In genomic region chr8:87452815-87453214, GRCm38 (mm10) we compare ENCODE assay signal across 16 mouse cellular contexts. TPM values are rescaled to one million over a fixed set of nuclear protein-coding genes. Genes with fewer than 3 reads are reported as not detected.
"Had no signal": no experiment of that assay in that cellular context is flagged by ENCODE, and none has a peak within 500 bp of the region (broad histone marks: within the 10 kb centered on the region; RNA-seq: fewer than 3 reads in every experiment).

No protein-coding gene starts in this region.

- H3K4me2 ChIP-seq: neural tube, embryonic 15.5 days; stomach, embryonic 15.5 days had no signal

- DNase-seq: retina, postnatal 1 day; right cerebral cortex, adult 18-20 months; right cerebral cortex, postnatal 14 days; right cerebral cortex, postnatal 25 days; right cerebral cortex, postnatal 4 days; spleen, adult 18-20 months; thymus, adult 18-20 months; thymus, adult 2 months; thymus, postnatal 14 days; thymus, postnatal 25 days; thymus, postnatal 36 days; thymus, postnatal 4 days had no signal

- H3K36me3 ChIP-seq: neural tube, embryonic 15.5 days; stomach, embryonic 15.5 days had no signal

- H3K4me3 ChIP-seq: neural tube, embryonic 15.5 days; stomach, embryonic 15.5 days had no signal

- H3K4me1 ChIP-seq: neural tube, embryonic 15.5 days; stomach, embryonic 15.5 days had no signal

- H3K27ac ChIP-seq: neural tube, embryonic 15.5 days; stomach, embryonic 15.5 days; stomach, postnatal 0 days had no signal

- H3K27me3 ChIP-seq: stomach, embryonic 15.5 days had no signal

- H3K9ac ChIP-seq: neural tube, embryonic 15.5 days; stomach, embryonic 15.5 days had no signal

- H3K9me3 ChIP-seq: neural tube, embryonic 15.5 days; stomach, embryonic 15.5 days had no signal

RNA-seq across cellular contexts. Expression of gene Cbln1, which starts 19.6 kb away (rescaled TPM):
- total RNA-seq: neutrophil, adult 5-6 weeks had no signal
